Mouse (Mus musculus) liver, embryonic 12.5 days (tissue): ENCODE measurements around the gene Cracr2a. TPM values are rescaled to one million over a fixed set of nuclear protein-coding genes. Genes with fewer than 3 reads are reported as not detected.

Source experiments
- ATAC-seq: fragments of 200-750 bp; cut with Nextera tagmentation; 2 replicates; pipeline ENCODE4 v1.8.0; 2017; ENCODE audit warnings: moderate number of reproducible peaks, mild to moderate bottlenecking, moderate library complexity
- H3K27ac ChIP-seq: fragments of 300-500 bp; sonication (generic); 2 replicates; pipeline ENCODE4 v1.5.1; 2016; ENCODE audit warnings: mild to moderate bottlenecking
- H3K27me3 ChIP-seq: fragments of 300-500 bp; sonication (generic); replicated peaks from 2 replicates; pipeline ENCODE4 v1.6.1; 2016; ENCODE audit warnings: mild to moderate bottlenecking, moderate library complexity
- H3K36me3 ChIP-seq: fragments of 300-500 bp; sonication (generic); 2 replicates; pipeline ENCODE4 v1.6.1; 2016; ENCODE audit warnings: mild to moderate bottlenecking, moderate library complexity
- H3K4me1 ChIP-seq: fragments of 300-500 bp; sonication (generic); 2 replicates; pipeline ENCODE4 v1.6.1; 2016
- H3K4me2 ChIP-seq: fragments of 300-500 bp; sonication (generic); 2 replicates; pipeline ENCODE4 v1.6.1; 2016; ENCODE audit warnings: mild to moderate bottlenecking, moderate library complexity
- H3K4me3 ChIP-seq: fragments of 300-500 bp; sonication (generic); 2 replicates; pipeline ENCODE4 v1.5.1; 2016; ENCODE audit warnings: mild to moderate bottlenecking, moderate library complexity
- H3K9ac ChIP-seq: fragments of 300-500 bp; sonication (generic); 2 replicates; pipeline ENCODE4 v1.6.1; 2016; ENCODE audit warnings: mild to moderate bottlenecking, moderate library complexity
- H3K9me3 ChIP-seq: fragments of 300-500 bp; sonication (generic); replicated peaks from 2 replicates; pipeline ENCODE4 v1.6.1; 2016; ENCODE audit warnings: mild to moderate bottlenecking, moderate library complexity
- WGBS: fragments of 180-500 bp; shearing (Covaris S2); methylation state at CpG from one replicate; pipeline ENCODE4 v1.1.7; 2016; ENCODE audit not compliant: insufficient replicate concordance; 5-methylcytosine and 5-hydroxymethylcytosine counted together
- polyA plus RNA-seq: library from polyadenylated mRNA; unstranded; fragments of >200 nt; fragmentation: Nextera tagmentation; extraction: Ambion mirVana; gene quantifications from 2 replicates; pipeline ENCODE4 v1.2.1, GENCODE M21; 2016

Cracr2a gene
- polyA plus RNA-seq, 1 experiment from 2014 or later = 1.3 TPM

DNA sequence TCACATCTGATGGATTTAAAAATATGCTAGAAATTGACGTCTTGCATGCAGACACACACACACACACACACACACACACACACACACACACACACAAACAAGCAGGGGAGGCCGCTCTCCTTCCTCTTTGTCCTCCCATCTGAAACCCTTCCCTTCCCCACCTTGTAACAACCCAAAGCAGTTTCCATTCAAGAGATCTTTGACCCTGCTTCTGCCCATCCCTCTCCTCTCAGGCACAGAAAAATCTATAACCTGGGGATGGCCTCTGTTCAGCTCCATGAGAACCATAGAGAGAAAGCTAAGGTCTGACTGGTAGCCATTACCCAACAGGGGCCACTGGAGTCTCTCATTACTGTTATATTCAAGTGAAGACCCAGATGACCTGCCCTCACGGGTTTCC is 117.9 kb downstream of the Cracr2a start:
- H3K4me1 ChIP-seq = no peaks in the 10 kb centered on the region
- H3K4me3 ChIP-seq = no peak overlapping the region
- H3K9ac ChIP-seq = no peak overlapping the region
- no peaks in the 10 kb centered on the region for H3K9me3 ChIP-seq
- ATAC-seq = no peak
- no peaks in the 10 kb centered on the region for H3K27me3 ChIP-seq
- H3K27ac ChIP-seq = no peak overlapping the region
- H3K36me3 ChIP-seq = no peaks in the 10 kb centered on the region
- no peak overlapping the region for H3K4me2 ChIP-seq
- WGBS = 53% methylated on average over 3 of the region's 3 CpGs

DNA sequence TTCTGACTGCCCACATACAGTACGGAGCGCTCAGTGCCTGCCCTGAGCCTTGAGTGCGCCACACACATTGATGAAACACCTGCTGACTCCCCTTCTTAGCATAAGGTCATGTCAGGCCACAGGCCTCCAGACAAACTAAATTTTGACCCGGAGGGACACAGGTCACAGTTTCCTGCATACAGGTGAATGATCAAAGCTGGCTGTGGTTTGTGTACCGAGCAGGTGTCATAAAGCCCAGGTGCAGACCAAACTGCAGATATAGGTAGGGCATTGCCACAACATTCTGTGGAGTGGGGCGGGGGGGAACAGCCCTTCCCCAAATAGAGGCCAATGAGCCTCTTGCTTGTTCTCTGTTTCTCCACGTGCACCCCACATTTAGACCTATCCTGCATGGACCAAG is 119.6 kb downstream of the Cracr2a start:
- Histone ChIP-seq H3K4me3 (no peak overlapping the region), H3K9me3 (no peaks in the 10 kb centered on the region), H3K4me2 (no peak overlapping the region), H3K9ac (no peak overlapping the region), H3K36me3 (no peaks in the 10 kb centered on the region), H3K27ac (no peak overlapping the region), H3K27me3 (no peaks in the 10 kb centered on the region), H3K4me1 (no peaks in the 10 kb centered on the region)
- WGBS = 68% methylated on average over 7 of the region's 7 CpGs
- no peak for ATAC-seq

DNA sequence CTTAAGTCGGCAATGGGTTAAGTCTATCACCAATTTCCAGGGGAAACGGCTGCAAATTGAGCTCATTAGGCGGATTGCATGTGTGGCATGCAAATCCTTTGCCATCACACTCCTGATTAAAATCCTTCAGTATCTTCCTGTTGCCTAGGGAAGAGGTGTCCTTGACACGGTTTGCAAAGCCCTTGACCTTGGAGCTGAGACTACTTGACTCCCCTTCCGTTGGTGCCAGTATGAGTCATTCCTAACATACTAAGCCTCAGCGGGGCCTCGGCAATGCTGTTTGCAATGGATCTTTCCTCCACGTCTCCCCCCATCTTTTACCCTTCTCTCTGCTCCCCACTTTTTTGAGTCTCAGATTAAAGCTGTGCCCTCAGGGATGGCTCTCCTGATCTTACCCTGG is 122.4 kb downstream of the Cracr2a start:
- Histone ChIP-seq H3K27ac (no peak overlapping the region), H3K36me3 (no peaks in the 10 kb centered on the region), H3K9me3 (no peaks in the 10 kb centered on the region), H3K27me3 (no peaks in the 10 kb centered on the region), H3K4me1 (no peaks in the 10 kb centered on the region), H3K4me3 (no peak overlapping the region), H3K9ac (no peak overlapping the region), H3K4me2 (no peak overlapping the region)
- ATAC-seq = no peak
- WGBS = 36% methylated on average over 8 of the region's 8 CpGs

DNA sequence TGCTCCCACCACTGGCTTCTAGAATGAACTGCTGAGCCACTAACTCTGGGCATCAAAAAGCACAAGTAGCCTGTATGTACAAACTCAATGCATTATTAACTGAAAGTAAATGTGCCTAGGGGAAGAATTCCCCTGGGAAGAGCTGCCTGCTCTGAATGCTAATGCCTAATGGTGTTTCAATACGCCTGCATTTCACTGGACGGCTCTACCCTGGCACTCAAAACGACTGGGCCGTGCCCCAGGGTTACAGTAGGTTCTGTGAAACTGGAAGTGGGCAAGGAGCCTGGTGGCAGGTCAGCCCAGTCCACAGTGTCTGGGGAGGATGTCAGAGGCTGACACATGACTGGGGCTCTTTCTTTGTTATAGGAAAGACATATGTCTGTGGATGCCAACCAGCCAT is 123.8 kb downstream of the Cracr2a start:
- Histone ChIP-seq H3K27me3 (0 out of 2 replicates have a peak, but pooled peaks cover 4% of the 10 kb centered on the region), H3K27ac (no peak overlapping the region), H3K36me3 (no peaks in the 10 kb centered on the region), H3K9me3 (no peaks in the 10 kb centered on the region), H3K4me2 (no peak overlapping the region), H3K4me3 (no peak overlapping the region), H3K9ac (no peak overlapping the region), H3K4me1 (no peaks in the 10 kb centered on the region)
- 64% methylated on average over 4 of the region's 4 CpGs for WGBS
- no peak for ATAC-seq

DNA sequence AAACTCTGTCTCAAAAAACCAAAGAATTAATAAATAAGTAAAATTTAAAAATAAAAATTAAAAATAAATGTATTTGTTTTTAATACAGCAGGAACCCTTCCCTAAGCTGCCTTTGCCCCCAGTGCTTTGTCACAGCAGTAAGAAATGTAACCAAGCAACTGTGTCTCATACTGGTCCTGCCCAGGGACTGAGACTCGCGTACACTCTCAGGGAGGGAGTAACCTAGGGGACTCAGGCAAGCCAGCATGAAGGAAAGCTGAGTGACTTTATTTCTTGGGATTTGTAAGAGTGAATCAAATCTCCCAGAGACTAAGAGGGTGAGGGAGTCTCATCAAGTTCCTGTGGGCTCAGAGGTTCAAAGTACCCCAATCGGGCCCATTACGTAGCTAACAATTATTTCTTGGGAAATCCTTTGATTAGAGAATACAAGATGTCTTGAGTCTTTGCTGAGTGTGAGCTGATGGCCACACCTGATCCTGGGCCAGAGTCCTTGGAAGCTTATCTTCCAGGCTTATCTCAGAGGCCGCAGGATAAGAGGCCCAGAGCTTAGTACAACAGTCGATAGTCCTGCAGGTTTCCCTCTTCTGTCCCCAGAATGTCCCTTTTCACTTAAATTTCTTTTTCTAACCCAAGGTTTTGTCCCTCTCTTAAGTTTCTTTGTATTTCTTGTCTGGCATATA is 126.2 kb downstream of the Cracr2a start:
- no peak for ATAC-seq
- 0 out of 2 replicates have a peak, but pooled peaks cover 1% of the 10 kb centered on the region for H3K4me1 ChIP-seq
- H3K27ac ChIP-seq = no peak overlapping the region
- 0 out of 2 replicates have a peak, but pooled peaks cover 4% of the 10 kb centered on the region for H3K27me3 ChIP-seq
- no peak overlapping the region for H3K9ac ChIP-seq
- H3K9me3 ChIP-seq = no peaks in the 10 kb centered on the region
- WGBS = 68% methylated on average over 6 of the region's 6 CpGs
- H3K4me3 ChIP-seq = no peak overlapping the region
- no peak overlapping the region for H3K4me2 ChIP-seq
- no peaks in the 10 kb centered on the region for H3K36me3 ChIP-seq

DNA sequence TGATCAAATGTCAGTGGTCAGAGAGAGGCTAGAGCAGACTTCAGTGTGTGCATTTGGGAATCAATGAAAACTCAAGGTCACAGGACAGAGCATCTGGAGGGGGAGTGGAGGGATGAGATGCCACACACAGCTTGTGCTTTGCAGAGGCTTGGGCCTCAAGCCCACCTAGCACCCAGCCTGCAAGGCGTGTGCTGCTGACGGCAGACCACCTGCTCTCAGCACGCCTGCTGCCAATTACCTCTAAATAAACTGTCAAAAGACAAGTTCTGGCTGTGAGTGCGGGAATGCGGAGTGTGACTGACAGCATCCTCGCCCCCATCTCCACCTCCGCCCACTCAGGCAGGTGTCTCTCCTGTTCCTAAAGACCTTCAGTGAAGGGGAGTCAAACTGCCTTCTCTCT is 131.2 kb downstream of the Cracr2a start:
- no peak overlapping the region for H3K9ac ChIP-seq
- H3K36me3 ChIP-seq = no peaks in the 10 kb centered on the region
- ATAC-seq = no peak
- no peaks in the 10 kb centered on the region for H3K9me3 ChIP-seq
- no peak overlapping the region for H3K4me3 ChIP-seq
- 28% methylated on average over 7 of the region's 7 CpGs for WGBS
- H3K4me1 ChIP-seq = 0 out of 2 replicates have a peak, but pooled peaks cover 2% of the 10 kb centered on the region
- no peak overlapping the region for H3K4me2 ChIP-seq
- no peak overlapping the region for H3K27ac ChIP-seq
- 0 out of 2 replicates have a peak, but pooled peaks cover 10% of the 10 kb centered on the region for H3K27me3 ChIP-seq

DNA sequence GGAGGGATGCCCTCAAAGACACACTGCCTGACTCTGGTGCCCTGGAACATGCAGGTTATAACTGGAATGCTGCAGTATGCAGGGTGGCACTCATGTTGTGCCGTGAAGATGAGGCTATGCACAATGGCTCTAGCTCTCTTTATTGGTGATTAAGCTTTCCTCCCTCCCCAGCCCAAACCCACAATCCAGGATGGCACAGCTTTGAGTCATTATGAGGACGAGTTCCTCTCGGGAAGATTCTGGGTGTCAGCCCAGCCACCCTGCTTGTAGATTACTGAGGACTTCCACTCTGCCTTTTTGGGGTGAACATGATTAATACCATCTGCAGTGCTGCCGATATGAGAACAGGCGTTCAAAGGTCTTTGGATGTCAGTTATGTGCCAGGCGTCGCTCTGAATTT is 132.5 kb downstream of the Cracr2a start:
- no peak for ATAC-seq
- H3K4me3 ChIP-seq = no peak overlapping the region
- 75% methylated on average over 7 of the region's 7 CpGs for WGBS
- 0 out of 2 replicates have a peak, but pooled peaks cover 10% of the 10 kb centered on the region for H3K27me3 ChIP-seq
- 0 out of 2 replicates have a peak, but pooled peaks cover 2% of the 10 kb centered on the region for H3K4me1 ChIP-seq
- no peak overlapping the region for H3K9ac ChIP-seq
- no peak overlapping the region for H3K4me2 ChIP-seq
- no peak overlapping the region for H3K27ac ChIP-seq
- no peaks in the 10 kb centered on the region for H3K36me3 ChIP-seq
- no peaks in the 10 kb centered on the region for H3K9me3 ChIP-seq

DNA sequence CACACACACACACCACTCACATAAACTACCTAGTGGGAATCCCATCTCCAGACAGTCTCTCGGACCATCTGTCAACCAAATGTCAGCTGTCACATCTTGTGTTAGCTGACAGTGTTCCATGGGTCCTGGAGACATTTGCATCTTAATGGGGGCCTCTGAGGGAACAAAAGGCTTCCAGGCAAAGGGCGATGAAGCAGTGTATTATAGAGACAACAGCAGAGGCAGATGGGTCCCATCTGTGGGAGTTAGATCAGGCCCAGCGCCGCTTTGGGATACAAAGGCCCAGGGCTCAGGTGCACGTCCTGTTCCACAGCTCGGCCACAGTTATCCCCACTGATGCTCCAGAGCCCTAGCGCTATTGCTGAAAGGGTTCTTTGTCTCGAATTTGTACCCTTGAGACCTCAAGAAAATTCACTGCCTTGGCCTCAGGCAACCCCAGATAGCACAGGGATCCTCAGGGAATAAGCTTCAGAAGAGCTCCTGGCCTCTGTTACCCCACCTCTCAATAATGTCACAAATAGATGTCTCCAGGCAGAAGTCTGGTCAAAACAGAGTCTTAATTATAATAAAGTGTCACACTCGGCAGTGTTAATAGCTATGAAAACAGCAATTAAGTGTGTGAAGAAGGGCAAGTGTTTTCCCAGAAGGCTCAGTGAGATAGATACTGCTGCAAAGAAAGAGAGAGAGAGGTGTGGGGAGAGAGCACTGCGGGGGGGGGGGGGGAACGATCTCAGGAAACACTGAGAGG is 140.1 kb downstream of the Cracr2a start:
- Histone ChIP-seq H3K9ac (no peak overlapping the region), H3K36me3 (no peaks in the 10 kb centered on the region), H3K4me2 (no peak overlapping the region), H3K4me1 (no peaks in the 10 kb centered on the region), H3K27me3 (no peaks in the 10 kb centered on the region), H3K27ac (no peak overlapping the region), H3K4me3 (no peak overlapping the region), H3K9me3 (no peaks in the 10 kb centered on the region)
- no peak for ATAC-seq
- WGBS = 49% methylated on average over 9 of the region's 11 CpGs

DNA sequence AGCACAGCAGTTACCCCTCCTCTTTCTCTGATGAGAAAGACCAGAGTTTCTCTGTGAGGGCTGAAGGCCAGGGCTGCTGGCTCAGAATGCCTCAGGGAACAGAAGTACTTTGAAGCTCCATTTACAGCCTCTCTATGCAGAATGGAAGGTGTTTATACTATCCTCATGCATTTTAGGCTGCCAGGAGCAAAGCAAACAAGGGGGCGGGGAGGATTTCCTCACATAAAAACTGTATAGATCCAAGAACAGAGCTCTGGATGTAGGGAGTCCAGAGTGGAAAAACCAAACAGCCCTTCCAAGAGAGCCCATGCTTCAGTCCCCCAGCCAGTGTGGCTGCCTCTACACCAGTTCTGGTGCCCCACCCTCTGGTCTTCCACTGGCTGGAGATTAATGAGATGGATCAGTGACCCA is 147.1 kb downstream of the Cracr2a start:
- no peak for ATAC-seq
- no peaks in the 10 kb centered on the region for H3K9me3 ChIP-seq
- no peak overlapping the region for H3K4me2 ChIP-seq
- no peaks in the 10 kb centered on the region for H3K36me3 ChIP-seq
- 35% methylated on average over 1 of the region's 1 CpGs for WGBS
- H3K4me1 ChIP-seq = no peaks in the 10 kb centered on the region
- H3K27me3 ChIP-seq = no peaks in the 10 kb centered on the region
- no peak overlapping the region for H3K4me3 ChIP-seq
- no peak overlapping the region for H3K9ac ChIP-seq
- H3K27ac ChIP-seq = no peak overlapping the region

DNA sequence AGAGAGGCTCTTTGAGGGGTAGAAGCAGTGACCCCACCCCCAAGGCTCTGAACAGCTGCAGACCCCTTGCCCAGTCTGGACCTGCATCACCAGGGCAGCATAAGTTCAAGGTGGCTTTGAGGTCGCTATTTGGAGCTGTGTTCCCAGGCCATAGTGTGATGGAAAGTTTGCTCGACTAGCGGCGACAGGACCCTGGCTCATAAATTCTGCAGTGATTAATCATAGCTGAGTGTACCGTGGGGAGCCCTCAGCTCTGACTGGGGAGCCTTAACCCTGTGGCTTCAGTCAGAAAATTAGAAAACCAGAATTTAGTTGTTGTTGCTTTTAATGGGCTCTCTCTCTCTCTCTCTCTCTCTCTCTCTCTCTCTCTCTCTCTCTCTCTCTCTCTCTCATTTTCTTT is 153.8 kb downstream of the Cracr2a start:
- no peaks in the 10 kb centered on the region for H3K9me3 ChIP-seq
- WGBS = 59% methylated on average over 5 of the region's 5 CpGs
- no peak for ATAC-seq
- H3K27me3 ChIP-seq = no peaks in the 10 kb centered on the region
- no peaks in the 10 kb centered on the region for H3K36me3 ChIP-seq
- H3K4me2 ChIP-seq = no peak overlapping the region
- no peak overlapping the region for H3K9ac ChIP-seq
- H3K4me3 ChIP-seq = no peak overlapping the region
- no peak overlapping the region for H3K27ac ChIP-seq
- no peaks in the 10 kb centered on the region for H3K4me1 ChIP-seq

DNA sequence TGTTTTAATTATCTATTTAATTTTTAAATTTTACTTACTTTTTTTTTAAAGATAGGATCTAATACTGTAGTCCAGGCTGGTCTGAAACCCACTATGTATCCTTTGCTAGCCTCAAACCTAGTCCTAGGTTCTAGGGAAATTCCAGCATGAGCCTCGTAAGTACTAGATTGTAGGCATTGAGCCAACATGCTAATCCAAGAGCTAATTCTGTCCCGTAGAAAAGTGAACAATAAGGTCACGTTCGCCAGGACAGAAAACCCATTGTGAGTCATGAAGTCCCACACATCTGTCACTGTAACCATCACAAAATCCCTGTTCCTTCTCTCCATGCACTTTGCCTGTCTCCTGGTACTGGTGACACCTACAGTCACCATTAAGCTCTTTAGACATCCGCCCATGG is 154.3 kb downstream of the Cracr2a start:
- no peak for ATAC-seq
- no peaks in the 10 kb centered on the region for H3K36me3 ChIP-seq
- H3K9me3 ChIP-seq = no peaks in the 10 kb centered on the region
- H3K4me2 ChIP-seq = no peak overlapping the region
- H3K27ac ChIP-seq = no peak overlapping the region
- no peak overlapping the region for H3K4me3 ChIP-seq
- 75% methylated on average over 5 of the region's 5 CpGs for WGBS
- H3K27me3 ChIP-seq = no peaks in the 10 kb centered on the region
- H3K4me1 ChIP-seq = no peaks in the 10 kb centered on the region
- H3K9ac ChIP-seq = no peak overlapping the region

DNA sequence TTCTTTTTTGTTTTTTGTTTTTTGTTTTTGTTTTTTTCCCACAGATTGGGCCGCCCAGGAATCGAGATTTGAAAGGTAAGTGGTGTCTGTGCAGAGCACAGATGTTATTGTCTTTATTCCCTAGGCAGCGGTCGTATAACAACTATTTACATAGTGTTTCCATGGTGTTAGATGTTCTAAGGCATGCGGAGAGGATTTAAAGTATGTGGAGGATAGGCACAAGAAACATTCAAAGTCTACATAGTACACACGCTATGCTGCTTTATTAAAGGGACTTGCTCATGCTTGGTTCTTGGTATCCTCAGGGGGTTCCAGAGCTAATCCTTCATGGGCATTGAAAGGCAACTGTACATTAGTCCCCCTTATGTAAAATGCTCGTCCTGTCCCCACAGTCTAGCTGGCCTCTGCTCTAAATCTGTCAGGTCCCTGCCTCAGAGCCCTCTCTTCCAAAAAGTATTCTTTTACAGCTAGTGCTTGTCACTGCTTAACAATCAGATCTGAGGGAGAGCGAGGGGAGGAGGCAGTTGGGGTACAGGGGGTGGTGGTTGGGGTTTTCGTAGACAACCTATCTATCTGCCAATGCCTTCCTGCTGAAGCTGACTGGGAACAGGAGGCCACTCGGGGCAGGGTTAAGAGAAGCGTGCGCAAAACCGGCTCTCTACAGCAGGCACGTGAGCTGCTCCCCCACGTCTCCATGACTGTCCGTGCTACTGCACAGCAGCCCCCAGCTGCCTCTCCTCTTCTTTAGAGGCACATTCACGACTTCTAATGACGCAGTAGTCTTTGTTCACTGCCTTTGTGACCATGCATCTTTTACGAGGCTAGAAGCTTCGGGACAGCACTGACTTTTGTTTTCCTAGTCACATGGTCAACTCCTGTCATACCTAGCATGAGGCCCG is 156.3 kb downstream of the Cracr2a start:
- no peak overlapping the region for H3K27ac ChIP-seq
- WGBS = 63% methylated on average over 21 of the region's 21 CpGs
- H3K4me2 ChIP-seq = no peak overlapping the region
- no peaks in the 10 kb centered on the region for H3K36me3 ChIP-seq
- no peak overlapping the region for H3K4me3 ChIP-seq
- H3K9me3 ChIP-seq = no peaks in the 10 kb centered on the region
- no peaks in the 10 kb centered on the region for H3K4me1 ChIP-seq
- H3K27me3 ChIP-seq = no peaks in the 10 kb centered on the region
- no peak for ATAC-seq
- H3K9ac ChIP-seq = no peak overlapping the region
